Mouse (Mus musculus) MEL (cell line): Measurements from ENCODE around the gene Tspan3.

ENCODE experiments used
- CTCF ChIP-seq, 3 experiments: IDR thresholded peaks in 2 of 3; conservative IDR thresholded peaks in 1 of 3; 2 replicates each; pipeline ENCODE4 v1.5.1; 2011 to 2012; ENCODE audit warnings: low read length in 3 of 3, low read depth in 2 of 3, mild to moderate bottlenecking in 2 of 3, improper control_type of control experiment in 1 of 3, inconsistent platforms in 1 of 3, mixed read lengths in 1 of 3, moderate library complexity in 1 of 3; ENCODE audit not compliant: control insufficient read depth in 1 of 3, insufficient read depth in 1 of 3, poor library complexity in 1 of 3, severe bottlenecking in 1 of 3
- EP300 ChIP-seq, 2 experiments: IDR thresholded peaks; 2 replicates each; pipeline ENCODE4 v1.6.1; 2011; ENCODE audit warnings: improper control_type of control experiment in 2 of 2, low read length in 2 of 2, low read depth in 1 of 2, mild to moderate bottlenecking in 1 of 2
- GATA1 ChIP-seq: IDR thresholded peaks from 2 replicates; pipeline ENCODE4 v1.6.1; 2011; ENCODE audit warnings: low read depth, low read length, improper control_type of control experiment
- HCFC1 ChIP-seq: IDR thresholded peaks from 2 replicates; pipeline ENCODE4 v1.6.1; 2012; ENCODE audit warnings: low read depth, mild to moderate bottlenecking, inconsistent platforms, low read length, improper control_type of control experiment, moderate library complexity
- MEF2A ChIP-seq: IDR thresholded peaks from 2 replicates; pipeline ENCODE4 v1.6.1; 2014; ENCODE audit warnings: low read depth, mild to moderate bottlenecking, inconsistent platforms, low read length, improper control_type of control experiment; ENCODE audit not compliant: poor library complexity, insufficient replicate concordance, severe bottlenecking; ENCODE audit errors: extremely low read depth
- NRF1 ChIP-seq: IDR thresholded peaks from 2 replicates; pipeline ENCODE4 v1.6.1; 2014; ENCODE audit warnings: low read depth, mild to moderate bottlenecking, inconsistent platforms, low read length, improper control_type of control experiment, moderate library complexity; ENCODE audit not compliant: poor library complexity, insufficient read depth, severe bottlenecking
- POLR2A ChIP-seq, 2 experiments: IDR thresholded peaks; 2 replicates each; pipeline ENCODE4 v1.6.1; 2011 to 2012; ENCODE audit warnings: low read length in 2 of 2, mild to moderate bottlenecking in 2 of 2, control low read depth in 1 of 2, improper control_type of control experiment in 1 of 2, low read depth in 1 of 2, moderate library complexity in 1 of 2; ENCODE audit not compliant: control insufficient read depth in 1 of 2, insufficient read depth in 1 of 2, poor library complexity in 1 of 2
- RCOR1 ChIP-seq: IDR thresholded peaks from 2 replicates; pipeline ENCODE4 v1.6.1; 2012; ENCODE audit warnings: low read depth, mild to moderate bottlenecking, inconsistent platforms, low read length, improper control_type of control experiment
- SIN3A ChIP-seq: IDR thresholded peaks from 2 replicates; pipeline ENCODE4 v1.6.1; 2012; ENCODE audit warnings: low read length, improper control_type of control experiment, inconsistent platforms
- TAL1 ChIP-seq: IDR thresholded peaks from 2 replicates; pipeline ENCODE4 v1.6.1; 2012; ENCODE audit warnings: mild to moderate bottlenecking, inconsistent platforms, low read length, moderate library complexity, mixed read lengths
- TCF12 ChIP-seq: IDR thresholded peaks from 2 replicates; pipeline ENCODE4 v1.6.1; 2014; ENCODE audit warnings: low read depth, mild to moderate bottlenecking, inconsistent platforms, low read length, improper control_type of control experiment, moderate library complexity
- USF1 ChIP-seq: IDR thresholded peaks from 2 replicates; pipeline ENCODE4 v1.6.1; 2014; ENCODE audit warnings: low read depth, mild to moderate bottlenecking, inconsistent platforms, low read length, improper control_type of control experiment, moderate library complexity

- TF ChIP-seq CTCF (IDR thresholded peaks at IDR 0.05 in 2 of 3, conservative IDR thresholded peaks at IDR 0.05 in 1 of 3; ENCODE audit: control insufficient read depth in 1 of 3, insufficient read depth in 1 of 3, low read depth in 2 of 3, low read length in 3 of 3, poor library complexity in 1 of 3, severe bottlenecking in 1 of 3) = no peak
- no peak for TF ChIP-seq MEF2A
- TF ChIP-seq USF1 = no peak
- no peak for TF ChIP-seq EP300 (IDR thresholded peaks at IDR 0.05; ENCODE audit: low read depth in 1 of 2, low read length in 2 of 2)
- no peak for TF ChIP-seq POLR2A (IDR thresholded peaks at IDR 0.05; ENCODE audit: control insufficient read depth in 1 of 2, insufficient read depth in 1 of 2, low read depth in 1 of 2, low read length in 2 of 2, poor library complexity in 1 of 2)
- no peak for TF ChIP-seq TCF12
- TF ChIP-seq NRF1 = no peak
- TF ChIP-seq TAL1 = no peak
- no peak for TF ChIP-seq GATA1
- TF ChIP-seq RCOR1 = no peak
- no peak for TF ChIP-seq HCFC1
- no peak for TF ChIP-seq SIN3A
Observed at GRCm38 (mm10) chr9:56200200-56200599, 34.9 kb upstream of the Tspan3 start.
